Mouse (Mus musculus) embryonic facial prominence, embryonic 15.5 days (tissue): ENCODE data around the gene Siglec1. TPM values are rescaled to one million over a fixed set of nuclear protein-coding genes. Genes with fewer than 3 reads are reported as not detected.

Experiments used
- ATAC-seq: fragments of 200-750 bp; cut with Nextera tagmentation; 2 replicates; pipeline ENCODE4 v1.8.0; 2017; ENCODE audit warnings: low read depth, moderate TSS enrichment; ENCODE audit not compliant: insufficient number of reproducible peaks, low FRiP score, low TSS enrichment
- H3K27ac ChIP-seq: fragments of 300-500 bp; sonication (generic); replicated peaks from 2 replicates; pipeline ENCODE4 v1.5.1; 2015; ENCODE audit warnings: mild to moderate bottlenecking, inconsistent platforms
- H3K27me3 ChIP-seq: fragments of 300-500 bp; sonication (generic); 2 replicates; pipeline ENCODE4 v1.6.1; 2015; ENCODE audit warnings: inconsistent platforms
- H3K36me3 ChIP-seq: fragments of 300-500 bp; sonication (generic); 2 replicates; pipeline ENCODE4 v1.6.1; 2015; ENCODE audit warnings: mild to moderate bottlenecking, inconsistent platforms
- H3K4me1 ChIP-seq: fragments of 300-500 bp; sonication (generic); 2 replicates; pipeline ENCODE4 v1.6.1; 2015; ENCODE audit warnings: inconsistent platforms
- H3K4me2 ChIP-seq: fragments of 300-500 bp; sonication (generic); replicated peaks from 2 replicates; pipeline ENCODE4 v1.6.1; 2015; ENCODE audit warnings: mild to moderate bottlenecking, inconsistent platforms
- H3K4me3 ChIP-seq: fragments of 300-500 bp; sonication (generic); replicated peaks from 2 replicates; pipeline ENCODE4 v1.5.1; 2015; ENCODE audit warnings: mild to moderate bottlenecking, inconsistent platforms
- H3K9ac ChIP-seq: fragments of 300-500 bp; sonication (generic); 2 replicates; pipeline ENCODE4 v1.6.1; 2015; ENCODE audit warnings: inconsistent platforms
- H3K9me3 ChIP-seq: fragments of 300-500 bp; sonication (generic); replicated peaks from 2 replicates; pipeline ENCODE4 v1.6.1; 2016; ENCODE audit warnings: inconsistent platforms
- WGBS: fragments of 180-500 bp; shearing (Covaris S2); methylation state at CpG from one replicate; pipeline ENCODE4 v1.1.7; 2015; 5-methylcytosine and 5-hydroxymethylcytosine counted together
- polyA plus RNA-seq: library from polyadenylated mRNA; unstranded; fragments of >200 nt; fragmentation: Nextera tagmentation; extraction: Ambion mirVana; gene quantifications from 2 replicates; pipeline ENCODE4 v1.2.1, GENCODE M21; 2015

The Siglec1 gene
- polyA plus RNA-seq, 1 experiment from 2014 or later: 0.68 TPM

GRCm38 (mm10) chr2:131096101-131096795 lies 9.7 kb upstream of the Siglec1 start:
- H3K9me3 ChIP-seq: no peaks in the 10 kb centered on the region
- 7% methylated on average over 9 of the region's 9 CpGs for WGBS
- H3K4me3 ChIP-seq: no peak overlapping the region
- H3K36me3 ChIP-seq: no peaks in the 10 kb centered on the region
- H3K9ac ChIP-seq: no peak overlapping the region
- peak overlapping the region; percentile 41 for H3K4me2 ChIP-seq
- peak overlapping the region; percentile 74 for H3K27ac ChIP-seq
- peaks cover 9% of the 10 kb centered on the region for H3K4me1 ChIP-seq
- peak; percentile 76 for ATAC-seq
- no peaks in the 10 kb centered on the region for H3K27me3 ChIP-seq

GRCm38 (mm10) chr2:131094823-131095222 lies 8.3 kb upstream of the Siglec1 start:
- H3K9me3 ChIP-seq: no peaks in the 10 kb centered on the region
- H3K36me3 ChIP-seq: no peaks in the 10 kb centered on the region
- no peak overlapping the region for H3K4me2 ChIP-seq
- 0% methylated on average over 1 of the region's 1 CpGs for WGBS
- ATAC-seq: no peak
- no peaks in the 10 kb centered on the region for H3K27me3 ChIP-seq
- H3K4me3 ChIP-seq: no peak overlapping the region
- peaks cover 9% of the 10 kb centered on the region for H3K4me1 ChIP-seq
- H3K27ac ChIP-seq: no peak overlapping the region
- no peak overlapping the region for H3K9ac ChIP-seq

GRCm38 (mm10) chr2:131093577-131093976 lies 7.0 kb upstream of the Siglec1 start:
- no peak overlapping the region for H3K4me2 ChIP-seq
- H3K9ac ChIP-seq: no peak overlapping the region
- ATAC-seq: no peak
- no peaks in the 10 kb centered on the region for H3K36me3 ChIP-seq
- H3K27ac ChIP-seq: no peak overlapping the region
- H3K4me1 ChIP-seq: peaks cover 9% of the 10 kb centered on the region
- 89% methylated on average over 5 of the region's 5 CpGs for WGBS
- H3K9me3 ChIP-seq: no peaks in the 10 kb centered on the region
- no peak overlapping the region for H3K4me3 ChIP-seq
- no peaks in the 10 kb centered on the region for H3K27me3 ChIP-seq

- no peak overlapping the region for H3K4me3 ChIP-seq
- H3K9ac ChIP-seq: no peak overlapping the region
- H3K27me3 ChIP-seq: no peaks in the 10 kb centered on the region
- peaks cover under 1% of the 10 kb centered on the region; the same call in 1 of the 2 replicates for H3K4me1 ChIP-seq
- WGBS: 64% methylated on average over 3 of the region's 3 CpGs
- ATAC-seq: no peak
- H3K27ac ChIP-seq: no peak overlapping the region
- no peaks in the 10 kb centered on the region for H3K36me3 ChIP-seq
- no peak overlapping the region for H3K4me2 ChIP-seq
- H3K9me3 ChIP-seq: no peaks in the 10 kb centered on the region
Measured at GRCm38 (mm10) chr2:131090852-131091251, 4.3 kb upstream of the Siglec1 start.

GRCm38 (mm10) chr2:131089634-131090033 lies 3.1 kb upstream of the Siglec1 start:
- no peak overlapping the region for H3K4me3 ChIP-seq
- no peaks in the 10 kb centered on the region for H3K27me3 ChIP-seq
- no peak overlapping the region for H3K27ac ChIP-seq
- H3K36me3 ChIP-seq: no peaks in the 10 kb centered on the region
- ATAC-seq: no peak
- H3K9me3 ChIP-seq: no peaks in the 10 kb centered on the region
- H3K4me1 ChIP-seq: no peaks in the 10 kb centered on the region
- H3K9ac ChIP-seq: no peak overlapping the region
- H3K4me2 ChIP-seq: no peak overlapping the region
- 72% methylated on average over 1 of the region's 1 CpGs for WGBS

GRCm38 (mm10) chr2:131088581-131088980 lies 2.0 kb upstream of the Siglec1 start:
- Histone ChIP-seq H3K4me2 (no peak overlapping the region), H3K27me3 (no peaks in the 10 kb centered on the region), H3K9me3 (no peaks in the 10 kb centered on the region), H3K4me1 (no peaks in the 10 kb centered on the region), H3K9ac (no peak overlapping the region), H3K4me3 (no peak overlapping the region), H3K36me3 (no peaks in the 10 kb centered on the region), H3K27ac (no peak overlapping the region)
- WGBS: 64% methylated on average over 4 of the region's 4 CpGs
- ATAC-seq: no peak

- no peak overlapping the region for H3K9ac ChIP-seq
- H3K4me2 ChIP-seq: no peak overlapping the region
- no peak for ATAC-seq
- no peaks in the 10 kb centered on the region for H3K9me3 ChIP-seq
- no peak overlapping the region for H3K4me3 ChIP-seq
- H3K27ac ChIP-seq: no peak overlapping the region
- no peaks in the 10 kb centered on the region for H3K4me1 ChIP-seq
- no peaks in the 10 kb centered on the region for H3K36me3 ChIP-seq
- H3K27me3 ChIP-seq: no peaks in the 10 kb centered on the region
- 85% methylated on average over 4 of the region's 4 CpGs for WGBS
Measured at GRCm38 (mm10) chr2:131084206-131084605, 2.4 kb downstream of the Siglec1 start.

- Histone ChIP-seq H3K4me2 (no peak overlapping the region), H3K9me3 (no peaks in the 10 kb centered on the region), H3K4me1 (no peaks in the 10 kb centered on the region), H3K36me3 (no peaks in the 10 kb centered on the region), H3K27me3 (no peaks in the 10 kb centered on the region), H3K4me3 (no peak overlapping the region), H3K27ac (no peak overlapping the region), H3K9ac (no peak overlapping the region)
- no peak for ATAC-seq
- WGBS: 77% methylated on average over 5 of the region's 5 CpGs
Measured at GRCm38 (mm10) chr2:131080507-131080906, 6.1 kb downstream of the Siglec1 start.

GRCm38 (mm10) chr2:131072536-131072935 lies 14.0 kb downstream of the Siglec1 start:
- Histone ChIP-seq H3K9me3 (no peaks in the 10 kb centered on the region), H3K27ac (no peak overlapping the region), H3K9ac (no peak overlapping the region), H3K4me2 (no peak overlapping the region), H3K36me3 (no peaks in the 10 kb centered on the region), H3K27me3 (no peaks in the 10 kb centered on the region), H3K4me1 (no peaks in the 10 kb centered on the region; the same call in 1 of the 2 replicates), H3K4me3 (no peak overlapping the region)
- no peak for ATAC-seq
- 78% methylated on average over 10 of the region's 10 CpGs for WGBS

GRCm38 (mm10) chr2:131067481-131067880 lies 19.1 kb downstream of the Siglec1 start:
- Histone ChIP-seq H3K9me3 (no peaks in the 10 kb centered on the region), H3K4me1 (peaks cover 19% of the 10 kb centered on the region), H3K36me3 (no peaks in the 10 kb centered on the region), H3K27me3 (peaks cover 2% of the 10 kb centered on the region; the same call in 1 of the 2 replicates), H3K27ac (peak overlapping the region; percentile 71), H3K4me3 (no peak overlapping the region), H3K9ac (no peak overlapping the region), H3K4me2 (no peak overlapping the region)
- peak; percentile 61; the same call in 1 of the 2 replicates for ATAC-seq
- WGBS: 42% methylated on average over 6 of the region's 6 CpGs

- Histone ChIP-seq H3K27ac (no peak overlapping the region), H3K9ac (no peak overlapping the region), H3K4me2 (no peak overlapping the region), H3K27me3 (peaks cover 2% of the 10 kb centered on the region; the same call in 1 of the 2 replicates), H3K36me3 (no peaks in the 10 kb centered on the region), H3K9me3 (no peaks in the 10 kb centered on the region), H3K4me1 (peaks cover 30% of the 10 kb centered on the region), H3K4me3 (no peak overlapping the region)
- 60% methylated on average over 9 of the region's 9 CpGs for WGBS
- no peak for ATAC-seq
Measured at GRCm38 (mm10) chr2:131066342-131066741, 20.2 kb downstream of the Siglec1 start.

GRCm38 (mm10) chr2:131063404-131063864 lies 23.1 kb downstream of the Siglec1 start, which contains the start of gene Adam33:
Gene Adam33 (minus strand): TSS chr2:131063814.
- Histone ChIP-seq H3K4me1 (peaks cover 56% of the 10 kb centered on the region), H3K4me2 (peak within 1 kb of the TSS; percentile 64), H3K27ac (peak within 1 kb of the TSS; percentile 87; the same call in 1 of the 2 replicates), H3K4me3 (peak within 1 kb of the TSS; percentile 37), H3K9me3 (no peaks in the 10 kb centered on the region), H3K36me3 (no peaks in the 10 kb centered on the region), H3K27me3 (peaks cover 2% of the 10 kb centered on the region; the same call in 1 of the 2 replicates), H3K9ac (peak within 1 kb of the TSS; percentile 23; the same call in 1 of the 2 replicates)
- peak; percentile 41; the same call in 1 of the 2 replicates for ATAC-seq
- WGBS: 2% methylated on average over 27 of the region's 27 CpGs
